ENCODE assay signal across 1 mouse cellular context in genomic region chr2:30796382-30796781, GRCm38 (mm10).
TF ChIP-seq lines count a peak whose summit lies in the region.

No protein-coding gene starts in this region.

TF ChIP-seq in C2C12, 6 proteins besides CTCF, POLR2A, EP300 and RAD21 (continued from another document):
- TF ChIP-seq CEBPB (IDR thresholded peaks at IDR 0.05; ENCODE audit: low read depth) (no peak), MYOG (IDR thresholded peaks at IDR 0.05; ENCODE audit: control insufficient read depth, extremely low read depth, insufficient read length) (no peak), FOSL1 (IDR thresholded peaks at IDR 0.05; ENCODE audit: insufficient read depth, low read length, poor library complexity, severe bottlenecking) (no peak), MAX (IDR thresholded peaks at IDR 0.05) (no peak)
